Mouse (Mus musculus) heart, embryonic 16.5 days (tissue): ENCODE data around the gene Pde11a. TPM values are rescaled to one million over a fixed set of nuclear protein-coding genes. Genes with fewer than 3 reads are reported as not detected.
A peak's percentile ranks its signal among the peaks of the same experiment; 100 is the strongest.

Source experiments
- ATAC-seq: fragments of 200-750 bp; cut with Nextera tagmentation; replicated peaks from 2 replicates; pipeline ENCODE4 v1.8.0; 2017; ENCODE audit warnings: moderate number of reproducible peaks; ENCODE audit not compliant: insufficient read depth, low FRiP score; ENCODE audit errors: extremely low read depth
- H3K27ac ChIP-seq: fragments of 300-500 bp; sonication (generic); 2 replicates; pipeline ENCODE4 v1.5.1; 2014; ENCODE audit warnings: mild to moderate bottlenecking, low read length, control low read depth, moderate library complexity
- H3K27me3 ChIP-seq: fragments of 300-500 bp; sonication (generic); 2 replicates; pipeline ENCODE4 v1.6.1; 2014; ENCODE audit warnings: low read length, mixed read lengths; ENCODE audit not compliant: control insufficient read depth, insufficient read depth
- H3K36me3 ChIP-seq: fragments of 300-500 bp; sonication (generic); 2 replicates; pipeline ENCODE4 v1.6.1; 2014; ENCODE audit not compliant: control insufficient read depth, insufficient read depth
- H3K4me1 ChIP-seq: fragments of 300-500 bp; sonication (generic); 2 replicates; pipeline ENCODE4 v1.6.1; 2014; ENCODE audit warnings: low read length, mixed read lengths; ENCODE audit not compliant: control insufficient read depth, insufficient read depth
- H3K4me2 ChIP-seq: fragments of 300-500 bp; sonication (generic); 2 replicates; pipeline ENCODE4 v1.6.1; 2014; ENCODE audit warnings: low read depth, mild to moderate bottlenecking, control low read depth, low read length
- H3K4me3 ChIP-seq: fragments of 300-500 bp; sonication (generic); 2 replicates; pipeline ENCODE4 v1.5.1; 2014; ENCODE audit warnings: mild to moderate bottlenecking, control low read depth, low read length
- H3K9ac ChIP-seq: fragments of 300-500 bp; sonication (generic); 2 replicates; pipeline ENCODE4 v1.6.1; 2014; ENCODE audit warnings: low read length, control low read depth
- H3K9me3 ChIP-seq: fragments of 300-500 bp; sonication (generic); replicated peaks from 2 replicates; pipeline ENCODE4 v1.6.1; 2016; ENCODE audit warnings: low read length; ENCODE audit not compliant: control insufficient read depth
- WGBS: fragments of 180-500 bp; shearing (Covaris S2); extraction: QIAGEN DNeasy Blood & Tissue Kit; methylation state at CpG from one replicate; pipeline ENCODE4 v1.1.7; 2014; 5-methylcytosine and 5-hydroxymethylcytosine counted together
- polyA plus RNA-seq: library from polyadenylated mRNA; unstranded; fragments of >200 nt; fragmentation: Nextera tagmentation; extraction: Ambion mirVana; gene quantifications from 2 replicates; pipeline ENCODE4 v1.2.1, GENCODE M21; 2015

Pde11a gene
- polyA plus RNA-seq: 0.04 and 0.11 TPM in 2 replicates

DNA sequence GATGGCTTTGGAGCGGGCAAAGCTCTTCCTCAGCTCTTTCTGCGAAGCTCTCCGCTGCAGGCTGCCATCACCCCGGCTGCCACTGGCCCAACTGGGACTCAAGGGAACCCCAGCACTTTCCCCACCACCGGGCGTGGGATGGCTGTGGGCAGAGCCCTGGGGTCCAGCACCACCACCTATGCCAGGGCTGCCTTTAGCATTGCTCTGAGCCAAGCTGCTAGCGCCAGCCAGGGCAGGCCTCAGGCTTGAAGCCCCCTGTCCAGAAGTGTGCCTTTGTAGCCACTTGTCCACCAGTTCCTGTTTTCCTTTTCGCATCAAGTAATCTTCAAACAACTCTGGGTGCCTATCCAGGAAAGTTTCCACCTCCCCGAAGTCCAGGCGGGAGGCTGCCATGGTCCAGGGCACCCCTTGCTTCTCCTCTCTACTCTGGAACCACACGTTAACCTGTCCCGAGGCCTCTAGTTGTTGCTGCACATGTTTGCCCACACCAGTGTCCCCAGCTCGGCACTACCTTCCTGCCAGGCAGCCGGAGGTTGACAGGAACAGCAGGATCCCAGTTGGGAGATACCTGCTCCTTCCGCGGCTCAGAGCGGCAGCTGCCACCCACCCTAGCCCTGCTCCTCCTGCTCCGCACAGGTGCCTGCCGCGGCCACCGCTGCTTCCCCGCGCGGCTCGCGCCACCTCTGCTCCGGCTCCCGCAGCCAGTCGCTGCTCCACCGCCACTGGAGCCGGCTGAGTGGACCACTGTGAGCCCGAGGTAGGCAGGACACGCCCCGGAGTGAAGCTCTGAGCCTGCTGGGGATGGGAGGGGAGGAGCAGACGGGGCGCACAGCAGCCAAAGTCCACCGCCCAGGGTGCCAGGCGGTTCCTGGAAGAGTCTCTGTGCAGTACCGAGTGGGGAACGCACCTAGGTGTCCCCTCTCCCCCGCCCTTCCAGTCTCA is at the start of gene Pde11a:
Gene Pde11a, minus strand, starts transcription at position 560 of the 942 bp plus-strand sequence.
- H3K36me3 ChIP-seq: no peaks in the 10 kb centered on the region
- peak within 1 kb of the TSS; percentile 60 for H3K4me3 ChIP-seq
- 0 out of 2 replicates have a peak, but pooled peaks cover 2% of the 10 kb centered on the region for H3K4me1 ChIP-seq
- peaks cover 3% of the 10 kb centered on the region; the same call in 1 of the 2 replicates for H3K27me3 ChIP-seq
- peak within 1 kb of the TSS; percentile 94 for H3K4me2 ChIP-seq
- H3K9me3 ChIP-seq: no peaks in the 10 kb centered on the region
- WGBS: 16% methylated on average over 41 of the region's 41 CpGs
- peak within 1 kb of the TSS; percentile 55 for H3K9ac ChIP-seq
- H3K27ac ChIP-seq: no peak within 1 kb of the TSS
- no peak for ATAC-seq

DNA sequence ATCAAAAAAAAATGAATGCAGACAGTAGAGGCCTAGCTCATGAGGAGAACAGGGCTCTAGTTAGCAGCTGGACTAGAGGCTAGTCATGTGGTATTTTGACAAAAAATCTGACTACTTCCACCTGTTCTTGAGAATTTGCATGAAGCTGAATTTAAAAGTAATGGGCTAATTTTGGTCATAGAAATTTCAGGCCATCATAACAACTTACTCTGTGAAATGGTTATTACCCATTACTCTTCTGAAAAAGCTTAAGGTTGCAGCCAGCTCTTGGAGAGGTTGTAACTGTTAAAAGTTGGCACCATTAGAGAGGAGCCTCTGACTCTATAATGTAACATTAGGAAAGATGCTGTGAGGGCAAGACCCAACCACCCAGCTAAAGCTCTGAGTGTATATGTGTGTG is 48.0 kb upstream of the Pde11a start:
- Histone ChIP-seq H3K4me2 (no peak overlapping the region), H3K27me3 (no peaks in the 10 kb centered on the region), H3K9me3 (no peaks in the 10 kb centered on the region), H3K9ac (no peak overlapping the region), H3K36me3 (peaks cover 19% of the 10 kb centered on the region), H3K4me3 (no peak overlapping the region), H3K4me1 (no peaks in the 10 kb centered on the region), H3K27ac (no peak overlapping the region)
- no peak for ATAC-seq

DNA sequence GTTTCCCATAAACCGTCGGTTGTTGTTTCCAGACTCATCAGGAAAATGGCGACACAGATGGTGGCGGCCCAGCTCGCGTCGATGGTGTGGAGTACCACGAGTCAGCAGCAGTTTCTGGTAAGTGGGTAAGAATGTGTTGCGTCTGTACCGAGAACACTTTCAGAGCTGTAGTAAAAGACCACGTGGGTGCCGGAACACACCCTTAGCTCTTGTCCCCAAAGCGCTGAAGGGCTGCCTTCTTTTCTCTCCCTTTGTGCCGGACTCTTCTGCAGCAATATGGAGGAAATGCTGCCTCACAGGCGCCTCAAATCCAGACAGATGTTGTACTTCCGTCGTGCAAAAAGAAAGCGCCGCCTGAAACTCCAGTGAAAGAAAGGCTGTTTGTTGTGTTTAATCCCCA is 40.1 kb upstream of the Pde11a start:
- Histone ChIP-seq H3K27me3 (no peaks in the 10 kb centered on the region), H3K27ac (no peak overlapping the region), H3K4me1 (no peaks in the 10 kb centered on the region), H3K9me3 (no peaks in the 10 kb centered on the region), H3K4me2 (no peak overlapping the region), H3K4me3 (no peak overlapping the region), H3K36me3 (peaks cover 48% of the 10 kb centered on the region), H3K9ac (no peak overlapping the region)
- no peak for ATAC-seq
- WGBS: 91% methylated on average over 19 of the region's 19 CpGs

DNA sequence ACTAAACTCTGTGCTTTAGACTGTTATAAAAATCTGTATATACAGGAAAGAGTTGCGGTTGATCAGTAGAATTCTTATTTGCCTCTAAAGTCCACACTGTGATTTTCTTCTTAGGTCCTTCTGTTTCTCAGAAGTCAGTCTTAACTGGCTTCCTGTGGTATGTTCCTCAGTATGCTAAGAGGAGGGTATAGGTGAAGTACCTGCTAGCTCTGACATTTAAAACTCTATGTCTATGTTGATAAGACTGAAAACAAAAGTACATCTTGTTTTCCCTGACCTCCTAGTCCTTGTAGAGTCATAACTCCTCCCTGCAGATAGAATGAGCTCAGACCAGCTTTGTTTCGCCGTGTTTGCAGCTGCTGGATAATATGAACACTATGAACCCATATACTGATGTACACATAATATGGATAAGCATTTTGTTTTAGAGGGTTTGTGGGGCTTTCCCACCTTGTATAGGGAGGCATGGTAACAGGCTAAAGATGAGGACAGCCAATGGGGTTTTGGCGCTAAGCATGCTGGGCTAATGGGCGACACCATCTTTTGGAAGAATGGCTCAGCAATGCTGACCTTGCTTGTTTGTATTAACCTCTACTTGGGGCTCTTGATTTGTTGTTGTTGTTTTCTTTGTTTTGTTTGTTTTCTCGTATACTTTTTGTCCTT is 36.1 kb upstream of the Pde11a start:
- H3K27ac ChIP-seq: no peak overlapping the region
- H3K36me3 ChIP-seq: peaks cover 36% of the 10 kb centered on the region
- 86% methylated on average over 6 of the region's 6 CpGs for WGBS
- H3K27me3 ChIP-seq: no peaks in the 10 kb centered on the region
- H3K4me3 ChIP-seq: no peak overlapping the region
- H3K4me1 ChIP-seq: peaks cover 13% of the 10 kb centered on the region
- no peaks in the 10 kb centered on the region for H3K9me3 ChIP-seq
- H3K9ac ChIP-seq: no peak overlapping the region
- no peak overlapping the region for H3K4me2 ChIP-seq
- no peak for ATAC-seq

DNA sequence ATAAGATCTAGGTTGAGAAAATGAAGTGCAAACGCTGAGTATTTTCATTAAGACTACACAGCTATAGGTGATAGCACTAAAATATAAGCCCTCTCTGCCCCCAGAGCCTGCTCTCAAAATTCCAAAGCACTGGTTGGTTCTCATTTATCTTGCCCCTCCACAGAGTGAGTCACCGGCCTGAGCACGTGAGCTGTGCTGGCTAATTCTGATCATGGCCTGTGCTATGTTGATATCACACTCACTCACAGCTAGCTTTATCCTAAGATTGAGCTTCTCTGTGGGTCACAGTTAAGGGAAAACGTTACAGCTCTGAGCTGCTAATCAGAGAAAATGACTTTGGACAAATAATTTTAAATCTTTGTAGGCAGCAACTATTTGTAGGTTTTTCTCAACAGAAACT is 33.7 kb upstream of the Pde11a start:
- peak; percentile 87 for ATAC-seq
- Histone ChIP-seq H3K9me3 (no peaks in the 10 kb centered on the region), H3K36me3 (peaks cover 16% of the 10 kb centered on the region), H3K27ac (peak overlapping the region; percentile 85), H3K4me2 (peak overlapping the region; percentile 83), H3K4me1 (peaks cover 13% of the 10 kb centered on the region), H3K9ac (peak overlapping the region; percentile 27; the same call in 1 of the 2 replicates), H3K27me3 (no peaks in the 10 kb centered on the region), H3K4me3 (no peak overlapping the region)
- 36% methylated on average over 4 of the region's 4 CpGs for WGBS

DNA sequence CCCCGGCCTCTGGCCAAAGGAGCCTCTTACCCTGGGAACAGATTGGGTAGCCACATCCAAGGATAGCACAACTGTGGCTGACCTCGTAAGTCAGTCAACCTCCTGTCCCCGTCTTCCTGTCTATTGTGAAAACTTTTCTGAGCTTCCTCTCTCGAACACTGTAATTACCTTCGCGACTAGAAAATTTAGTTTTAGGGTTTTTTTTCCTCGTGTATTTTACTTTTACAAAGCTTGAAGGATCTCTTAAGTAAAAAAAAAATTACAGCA is 32.0 kb upstream of the Pde11a start:
- H3K9me3 ChIP-seq: no peaks in the 10 kb centered on the region
- peak overlapping the region; percentile 50; the same call in 1 of the 2 replicates for H3K27ac ChIP-seq
- peak overlapping the region; percentile 83 for H3K4me2 ChIP-seq
- peaks cover 11% of the 10 kb centered on the region for H3K36me3 ChIP-seq
- ATAC-seq: no peak
- H3K4me1 ChIP-seq: peaks cover 13% of the 10 kb centered on the region
- peak overlapping the region; percentile 87 for H3K4me3 ChIP-seq
- H3K27me3 ChIP-seq: no peaks in the 10 kb centered on the region
- peak overlapping the region; percentile 88 for H3K9ac ChIP-seq
- WGBS: 2% methylated on average over 7 of the region's 7 CpGs

DNA sequence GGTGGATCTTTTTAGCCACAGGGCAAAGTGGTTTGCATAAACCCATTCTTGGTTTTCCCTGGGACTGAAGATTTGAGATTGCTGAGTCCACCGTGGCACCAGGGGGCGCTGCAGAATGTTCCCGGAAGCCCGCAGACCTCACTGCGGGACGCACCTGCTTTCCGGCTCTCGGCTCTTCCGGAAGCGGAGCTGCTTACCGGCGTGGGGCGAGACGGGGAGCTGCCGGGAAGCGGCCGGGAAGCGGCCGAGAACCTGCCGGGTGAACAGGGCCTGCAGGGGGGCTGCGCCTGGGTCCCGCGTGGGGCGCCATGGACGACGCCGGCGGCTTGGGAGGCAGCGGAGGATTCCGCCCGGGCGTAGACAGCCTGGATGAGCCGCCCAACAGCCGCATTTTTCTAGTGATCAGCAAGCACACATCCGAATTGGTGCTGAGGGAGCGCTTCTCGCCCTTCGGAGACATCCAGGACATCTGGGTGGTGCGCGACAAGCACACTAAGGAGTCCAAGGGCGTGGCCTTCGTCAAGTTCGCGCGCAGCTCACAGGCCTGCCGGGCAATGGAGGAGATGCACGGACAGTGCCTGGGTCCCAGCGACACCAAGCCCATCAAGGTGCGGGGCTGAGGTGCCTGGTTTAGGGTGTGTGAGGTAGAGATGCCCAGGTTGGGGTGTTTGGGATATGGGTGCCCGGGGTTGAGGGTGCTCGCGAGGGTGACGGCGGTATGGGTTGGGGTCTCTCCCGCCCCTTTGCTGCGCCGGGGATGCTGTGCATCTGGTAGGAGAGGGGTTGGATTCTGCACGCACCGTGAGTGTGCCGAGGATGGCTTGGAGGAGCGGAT is 31.5 kb upstream of the Pde11a start, which contains the start of gene Rbm45:
Gene Rbm45, plus strand, starts transcription at position 164 of the 835 bp plus-strand sequence.
- peak within 1 kb of the TSS; percentile 88 for H3K9ac ChIP-seq
- peaks cover 13% of the 10 kb centered on the region for H3K4me1 ChIP-seq
- H3K4me2 ChIP-seq: peak within 1 kb of the TSS; percentile 83
- no peaks in the 10 kb centered on the region for H3K27me3 ChIP-seq
- WGBS: under 1% methylated on average over 61 of the region's 61 CpGs
- H3K9me3 ChIP-seq: no peaks in the 10 kb centered on the region
- H3K27ac ChIP-seq: peak within 1 kb of the TSS; percentile 50
- H3K4me3 ChIP-seq: peak within 1 kb of the TSS; percentile 87
- peaks cover 11% of the 10 kb centered on the region for H3K36me3 ChIP-seq
- peak; percentile 86 for ATAC-seq

DNA sequence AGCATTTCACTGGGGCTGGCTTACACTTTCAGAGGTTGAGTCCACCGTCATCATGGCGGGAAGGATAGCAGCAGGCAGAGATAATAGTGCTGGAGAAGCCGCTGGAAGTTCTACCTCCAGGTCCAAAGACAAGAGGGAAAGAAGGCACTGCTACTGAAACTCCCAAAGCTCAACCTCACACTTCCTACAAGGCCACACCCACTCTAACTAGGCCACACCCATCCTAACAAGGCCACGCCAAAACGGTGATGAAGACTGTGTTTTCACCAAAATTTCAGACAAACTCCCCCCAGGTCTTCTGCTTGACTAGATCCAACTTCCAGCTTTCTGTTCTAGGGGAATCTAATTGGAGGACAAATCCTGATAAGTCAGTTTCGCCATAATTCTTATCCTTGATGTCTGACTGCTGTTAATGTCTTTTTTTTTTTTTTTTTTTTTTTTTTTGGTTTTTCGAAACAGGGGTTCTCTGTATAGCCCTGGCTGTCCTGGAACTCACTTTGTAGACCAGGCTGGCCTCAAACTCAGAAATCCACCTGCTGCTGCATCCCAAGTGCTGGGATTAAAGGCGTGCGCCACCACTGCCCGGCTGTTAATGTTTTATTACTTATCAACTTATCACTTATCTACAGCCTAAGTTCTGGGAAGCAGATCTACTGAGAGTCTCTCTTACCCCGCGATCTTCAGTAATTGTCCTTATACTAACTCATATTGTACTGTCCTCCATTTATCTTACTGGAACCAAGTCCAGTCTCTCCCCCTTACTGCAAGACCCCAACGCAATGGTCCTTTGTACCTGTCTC is 30.5 kb upstream of the Pde11a start:
- WGBS: 66% methylated on average over 13 of the region's 13 CpGs
- Histone ChIP-seq H3K9ac (no peak overlapping the region), H3K4me3 (no peak overlapping the region), H3K27me3 (no peaks in the 10 kb centered on the region), H3K36me3 (peaks cover 11% of the 10 kb centered on the region), H3K4me1 (peaks cover 13% of the 10 kb centered on the region), H3K27ac (no peak overlapping the region), H3K4me2 (no peak overlapping the region), H3K9me3 (no peaks in the 10 kb centered on the region)
- no peak for ATAC-seq
